Mouse (Mus musculus): Measurements from ENCODE around the gene Chst15. TPM values are rescaled to one million over a fixed set of nuclear protein-coding genes. Genes with fewer than 3 reads are reported as not detected.
A peak's percentile ranks its signal among the peaks of the same experiment; 100 is the strongest.

Chst15 gene
- polyA plus RNA-seq, 1 experiment from 2014 or later: 13.6 TPM

DNA sequence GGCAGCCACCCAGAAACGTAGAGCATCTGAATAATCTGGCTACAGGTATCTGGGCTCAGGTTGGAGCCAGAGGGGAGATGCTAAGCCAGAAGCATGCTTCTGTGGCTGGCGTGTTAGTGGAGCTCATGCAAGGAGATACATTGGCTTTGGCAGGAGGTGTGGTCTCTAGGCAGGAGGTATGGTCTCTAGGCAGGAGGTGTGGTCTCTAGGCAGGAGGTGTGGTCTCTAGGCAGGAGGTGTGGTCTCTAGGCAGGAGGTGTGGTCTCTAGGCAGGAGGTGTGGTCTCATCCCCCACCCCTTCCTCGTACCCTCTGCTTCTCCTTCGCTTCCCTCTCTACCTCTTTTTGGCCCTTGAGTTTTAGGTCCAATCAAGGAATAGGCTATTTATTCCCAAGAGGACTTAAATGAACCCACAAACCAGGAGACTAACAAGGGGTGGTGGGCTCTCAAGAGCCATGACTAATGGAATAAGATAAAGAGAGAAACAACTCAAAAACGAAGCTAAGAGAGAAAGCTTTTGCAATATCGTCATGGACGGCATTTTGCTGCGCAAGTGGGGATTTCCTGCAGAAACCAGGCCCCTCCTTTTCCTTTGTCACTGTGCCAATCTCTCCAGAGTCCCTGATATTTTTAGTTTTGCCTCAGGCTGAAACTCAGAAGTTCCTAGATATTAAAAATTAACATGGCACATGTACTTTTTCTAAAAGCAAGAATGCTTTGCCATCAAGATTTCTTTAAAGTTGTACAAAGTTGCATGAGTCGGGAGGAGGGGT lies 30.4 kb upstream of the Chst15 start:
- no peak overlapping the region for H3K4me2 ChIP-seq
- no peak overlapping the region for H3K4me3 ChIP-seq
- H3K9ac ChIP-seq: no peak overlapping the region
- H3K27me3 ChIP-seq: no peaks in the 10 kb centered on the region
- H3K27ac ChIP-seq: no peak overlapping the region
- H3K36me3 ChIP-seq (ENCODE audit: poor library complexity, severe bottlenecking): no peaks in the 10 kb centered on the region
- H3K9me3 ChIP-seq (replicated peaks): no peaks in the 10 kb centered on the region
- peaks cover 6% of the 10 kb centered on the region for H3K4me1 ChIP-seq
- WGBS: 87% methylated on average over 9 of the region's 9 CpGs
- ATAC-seq: no peak

GRCm38 (mm10) chr7:132345526-132346070 lies 28.6 kb upstream of the Chst15 start:
- no peak overlapping the region for H3K4me2 ChIP-seq
- no peaks in the 10 kb centered on the region for H3K36me3 ChIP-seq (ENCODE audit: poor library complexity, severe bottlenecking)
- H3K9ac ChIP-seq: no peak overlapping the region
- peaks cover 6% of the 10 kb centered on the region for H3K4me1 ChIP-seq
- no peaks in the 10 kb centered on the region for H3K27me3 ChIP-seq
- 67% methylated on average over 5 of the region's 5 CpGs for WGBS
- H3K9me3 ChIP-seq (replicated peaks): no peaks in the 10 kb centered on the region
- no peak overlapping the region for H3K4me3 ChIP-seq
- no peak overlapping the region for H3K27ac ChIP-seq
- ATAC-seq: no peak

- ATAC-seq: no peak
- 85% methylated on average over 4 of the region's 4 CpGs for WGBS
- Histone ChIP-seq H3K36me3 (ENCODE audit: poor library complexity, severe bottlenecking) (no peaks in the 10 kb centered on the region), H3K9ac (no peak overlapping the region), H3K9me3 (replicated peaks) (no peaks in the 10 kb centered on the region), H3K27me3 (no peaks in the 10 kb centered on the region), H3K4me3 (no peak overlapping the region), H3K27ac (no peak overlapping the region), H3K4me2 (no peak overlapping the region), H3K4me1 (peaks cover 6% of the 10 kb centered on the region)
Measured at GRCm38 (mm10) chr7:132344606-132345005, 27.6 kb upstream of the Chst15 start.

DNA sequence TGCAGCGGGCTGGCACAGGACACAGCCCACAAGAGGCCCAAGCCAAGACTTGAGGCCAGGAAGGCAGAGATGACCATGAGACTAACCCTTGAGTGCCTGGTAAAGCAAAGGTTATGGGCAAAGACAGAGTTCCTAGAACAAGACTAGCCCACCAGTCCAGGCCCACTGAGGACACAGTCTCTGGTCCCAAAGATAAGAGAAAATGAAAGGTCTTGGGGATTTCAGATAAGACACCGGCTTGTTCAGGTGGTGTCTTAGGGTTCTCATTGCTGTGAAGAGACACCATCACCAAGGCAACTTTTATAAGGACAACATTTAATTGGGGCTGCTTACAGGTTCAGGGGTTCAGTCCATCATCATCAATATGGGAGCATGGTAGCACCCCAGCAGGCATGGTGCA lies 26.9 kb upstream of the Chst15 start:
- 97% methylated on average over 2 of the region's 2 CpGs for WGBS

GRCm38 (mm10) chr7:132343146-132343545 lies 26.1 kb upstream of the Chst15 start:
- Histone ChIP-seq H3K9me3 (replicated peaks) (no peaks in the 10 kb centered on the region), H3K4me3 (no peak overlapping the region), H3K27ac (no peak overlapping the region), H3K9ac (no peak overlapping the region), H3K4me2 (no peak overlapping the region), H3K36me3 (ENCODE audit: poor library complexity, severe bottlenecking) (no peaks in the 10 kb centered on the region), H3K27me3 (no peaks in the 10 kb centered on the region), H3K4me1 (peaks cover 10% of the 10 kb centered on the region)
- ATAC-seq: no peak
- WGBS: 53% methylated on average over 2 of the region's 2 CpGs

More for the DNA sequence above, 26.9 kb upstream of the Chst15 start:
- peaks cover 6% of the 10 kb centered on the region for H3K4me1 ChIP-seq
- H3K9me3 ChIP-seq (replicated peaks): no peaks in the 10 kb centered on the region
- no peaks in the 10 kb centered on the region for H3K36me3 ChIP-seq (ENCODE audit: poor library complexity, severe bottlenecking)
- no peak overlapping the region for H3K4me3 ChIP-seq
- no peak overlapping the region for H3K9ac ChIP-seq
- no peak for ATAC-seq
- no peak overlapping the region for H3K27ac ChIP-seq
- H3K4me2 ChIP-seq: no peak overlapping the region
- H3K27me3 ChIP-seq: no peaks in the 10 kb centered on the region

GRCm38 (mm10) chr7:132339041-132339839 lies 22.2 kb upstream of the Chst15 start:
- no peak overlapping the region for H3K4me3 ChIP-seq
- H3K27ac ChIP-seq: no peak overlapping the region
- no peak overlapping the region for H3K9ac ChIP-seq
- no peaks in the 10 kb centered on the region for H3K27me3 ChIP-seq
- no peak overlapping the region for H3K4me2 ChIP-seq
- H3K36me3 ChIP-seq (ENCODE audit: poor library complexity, severe bottlenecking): no peaks in the 10 kb centered on the region
- no peaks in the 10 kb centered on the region for H3K9me3 ChIP-seq (replicated peaks)
- no peak for ATAC-seq
- WGBS: 86% methylated on average over 14 of the region's 14 CpGs
- H3K4me1 ChIP-seq: peaks cover 23% of the 10 kb centered on the region

DNA sequence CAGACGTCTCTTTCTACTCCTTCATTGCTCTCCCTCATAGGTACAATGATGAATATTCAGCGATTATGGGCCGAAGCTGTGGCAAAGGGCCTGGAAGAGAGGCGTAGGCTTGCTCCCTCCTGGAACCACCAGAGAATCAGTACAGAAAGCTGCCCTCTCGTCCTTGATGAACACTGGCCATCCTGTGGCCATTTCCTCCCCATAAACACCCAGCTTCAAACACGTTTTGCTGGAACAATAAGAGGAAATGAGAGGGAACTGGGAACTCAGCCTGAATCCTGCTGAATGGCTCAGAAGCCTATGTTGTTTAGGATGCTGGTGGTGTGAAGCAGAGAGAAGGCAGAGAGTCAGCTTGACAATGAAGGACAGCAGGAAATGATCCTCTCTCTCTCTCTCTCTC lies 21.3 kb upstream of the Chst15 start:
- Histone ChIP-seq H3K9me3 (replicated peaks) (no peaks in the 10 kb centered on the region), H3K4me3 (no peak overlapping the region), H3K4me2 (no peak overlapping the region), H3K4me1 (peaks cover 23% of the 10 kb centered on the region), H3K27ac (no peak overlapping the region), H3K9ac (no peak overlapping the region), H3K27me3 (no peaks in the 10 kb centered on the region), H3K36me3 (ENCODE audit: poor library complexity, severe bottlenecking) (no peaks in the 10 kb centered on the region)
- 73% methylated on average over 6 of the region's 6 CpGs for WGBS
- ATAC-seq: no peak

GRCm38 (mm10) chr7:132337268-132337917 lies 20.4 kb upstream of the Chst15 start:
- H3K27ac ChIP-seq: peak overlapping the region; percentile 57
- 74% methylated on average over 11 of the region's 11 CpGs for WGBS
- H3K27me3 ChIP-seq: no peaks in the 10 kb centered on the region
- peaks cover 24% of the 10 kb centered on the region for H3K4me1 ChIP-seq
- ATAC-seq: 0 out of 2 replicates have a peak, but pooled peaks have one; percentile 36
- H3K36me3 ChIP-seq (ENCODE audit: poor library complexity, severe bottlenecking): no peaks in the 10 kb centered on the region
- H3K9me3 ChIP-seq (replicated peaks): no peaks in the 10 kb centered on the region
- no peak overlapping the region for H3K4me2 ChIP-seq
- no peak overlapping the region for H3K9ac ChIP-seq
- H3K4me3 ChIP-seq: no peak overlapping the region

- H3K27me3 ChIP-seq: no peaks in the 10 kb centered on the region
- no peaks in the 10 kb centered on the region for H3K9me3 ChIP-seq (replicated peaks)
- ATAC-seq: 0 out of 2 replicates have a peak, but pooled peaks have one; percentile 41
- no peak overlapping the region for H3K4me3 ChIP-seq
- H3K9ac ChIP-seq: no peak overlapping the region; the same call in 1 of the 2 replicates
- WGBS: 45% methylated on average over 3 of the region's 3 CpGs
- peak overlapping the region; percentile 57 for H3K27ac ChIP-seq
- H3K36me3 ChIP-seq (ENCODE audit: poor library complexity, severe bottlenecking): no peaks in the 10 kb centered on the region
- H3K4me1 ChIP-seq: peaks cover 30% of the 10 kb centered on the region
- no peak overlapping the region for H3K4me2 ChIP-seq
Measured at GRCm38 (mm10) chr7:132336781-132337180, 19.8 kb upstream of the Chst15 start.

DNA sequence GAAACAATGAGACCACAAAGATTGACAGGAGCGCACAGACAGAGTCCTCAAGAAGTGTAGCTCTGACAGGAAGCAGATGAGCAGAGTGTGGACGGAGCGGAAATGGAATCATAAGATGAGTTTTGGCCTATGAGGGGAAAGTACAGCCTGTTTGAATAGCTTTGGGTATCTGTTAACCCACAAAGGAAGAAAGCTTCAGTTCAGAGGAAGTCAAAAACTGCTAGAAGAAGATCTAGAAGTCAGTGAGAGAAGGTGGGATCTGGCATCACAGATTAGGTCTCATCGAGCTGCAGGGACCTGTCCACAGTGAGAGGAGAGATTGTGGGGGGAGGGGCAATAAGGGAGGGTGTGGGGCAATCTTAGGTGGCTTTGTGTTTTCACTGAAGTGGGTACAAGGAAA lies 18.3 kb upstream of the Chst15 start:
- Histone ChIP-seq H3K9me3 (replicated peaks) (no peaks in the 10 kb centered on the region), H3K27ac (no peak overlapping the region), H3K4me2 (no peak overlapping the region), H3K9ac (no peak overlapping the region), H3K4me3 (no peak overlapping the region), H3K36me3 (ENCODE audit: poor library complexity, severe bottlenecking) (no peaks in the 10 kb centered on the region), H3K4me1 (peaks cover 30% of the 10 kb centered on the region), H3K27me3 (no peaks in the 10 kb centered on the region)
- 95% methylated on average over 4 of the region's 4 CpGs for WGBS
- no peak for ATAC-seq

DNA sequence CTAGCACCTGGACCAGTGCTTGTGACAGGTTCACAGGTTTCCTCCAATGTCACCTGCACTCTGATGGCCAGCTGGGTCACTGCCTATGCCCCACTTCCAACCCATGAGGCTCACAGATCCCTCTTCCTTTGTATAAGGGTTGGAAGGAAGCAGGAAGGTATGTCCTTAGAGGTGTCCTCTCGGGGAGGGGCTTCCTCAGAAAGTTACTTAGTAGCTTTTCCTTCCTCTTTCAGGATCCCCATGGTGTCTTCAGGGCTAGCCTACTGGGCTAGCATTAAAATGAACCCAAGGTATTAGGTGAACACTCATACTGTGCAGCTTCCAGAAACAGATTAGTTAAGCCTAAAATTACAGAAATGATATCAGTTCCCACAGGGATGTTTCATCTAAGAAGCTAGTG lies 16.1 kb upstream of the Chst15 start:
- Histone ChIP-seq H3K27me3 (0 out of 2 replicates have a peak, but pooled peaks cover 2% of the 10 kb centered on the region), H3K4me1 (peaks cover 26% of the 10 kb centered on the region), H3K4me2 (no peak overlapping the region), H3K9ac (no peak overlapping the region), H3K27ac (no peak overlapping the region), H3K9me3 (replicated peaks) (no peaks in the 10 kb centered on the region), H3K36me3 (ENCODE audit: poor library complexity, severe bottlenecking) (no peaks in the 10 kb centered on the region), H3K4me3 (no peak overlapping the region)
- no peak for ATAC-seq
- WGBS: 70% methylated on average over 1 of the region's 1 CpGs

DNA sequence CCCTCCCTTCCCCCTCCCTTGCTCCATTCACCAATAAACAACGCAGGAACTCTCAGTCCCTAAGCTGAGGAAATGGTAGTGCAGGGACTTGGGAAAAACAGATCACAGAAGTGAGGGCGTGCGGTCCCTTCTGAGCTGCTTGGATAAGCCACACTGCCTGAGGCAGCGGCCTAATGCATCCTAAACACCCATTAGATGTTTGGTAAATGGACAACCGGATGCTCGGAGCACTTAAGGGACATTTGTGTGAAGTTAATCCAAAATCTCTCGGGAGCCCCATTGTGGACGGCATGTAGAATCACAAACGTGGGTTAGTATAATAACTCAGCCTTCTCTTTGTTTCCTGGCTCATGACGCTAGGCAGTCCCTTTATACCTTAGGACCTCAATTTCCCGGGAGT lies 15.1 kb upstream of the Chst15 start:
- Histone ChIP-seq H3K4me1 (peaks cover 18% of the 10 kb centered on the region), H3K9ac (no peak overlapping the region), H3K27ac (no peak overlapping the region), H3K27me3 (0 out of 2 replicates have a peak, but pooled peaks cover 2% of the 10 kb centered on the region), H3K4me2 (no peak overlapping the region), H3K4me3 (no peak overlapping the region), H3K36me3 (ENCODE audit: poor library complexity, severe bottlenecking) (no peaks in the 10 kb centered on the region), H3K9me3 (replicated peaks) (no peaks in the 10 kb centered on the region)
- no peak for ATAC-seq
- WGBS: 41% methylated on average over 11 of the region's 11 CpGs
